Mouse (Mus musculus) right cerebral cortex, postnatal 36 days (tissue): ENCODE data around the gene Olfr763.
"Not testable (repeated sequence)": the region's sequence is repeated elsewhere in the genome, so short reads cannot be mapped to it uniquely, and the experiment has no call there.

Experiments
- DNase-seq, 2 experiments: peaks; one replicate each; pipeline ENCODE4 v3.0.0; 2022; ENCODE audit warnings: low spot score in 2 of 2, mixed read lengths in 1 of 2

Olfr763 gene

DNA sequence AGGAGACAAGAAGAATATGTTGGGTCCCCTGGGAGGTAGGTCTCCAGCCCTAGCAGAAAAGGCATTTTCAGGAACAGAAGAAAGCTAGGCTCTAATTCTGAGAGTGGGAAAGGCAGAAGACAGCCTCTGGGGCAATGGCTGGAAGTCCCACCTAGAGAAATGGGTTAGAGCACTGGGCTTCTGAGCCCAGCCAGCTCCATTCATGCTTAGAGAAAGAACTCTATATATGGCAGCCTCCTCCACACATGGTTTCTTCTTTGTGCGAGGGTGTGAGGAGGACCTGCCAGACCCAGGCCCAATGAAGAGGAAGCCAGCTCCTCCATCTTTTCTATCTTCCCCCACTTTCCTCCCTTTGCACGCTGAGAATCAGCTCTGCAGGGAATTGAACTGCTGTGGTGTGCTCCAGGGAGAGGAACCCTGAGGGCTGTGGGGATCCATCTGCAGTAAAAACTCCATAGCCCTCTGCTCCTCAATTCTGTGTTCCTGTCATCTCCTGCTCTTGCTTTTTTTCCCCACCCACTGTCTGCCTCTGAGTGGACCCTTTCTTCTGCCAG is at the start of gene Olfr763:
Gene Olfr763, plus strand, starts transcription at position 504 of the 554 bp plus-strand sequence.
- DNase-seq: no peak

GRCm38 (mm10) chr10:128964961-128965360 is 45.6 kb upstream of the Olfr763 start:
- no peak for DNase-seq

DNA sequence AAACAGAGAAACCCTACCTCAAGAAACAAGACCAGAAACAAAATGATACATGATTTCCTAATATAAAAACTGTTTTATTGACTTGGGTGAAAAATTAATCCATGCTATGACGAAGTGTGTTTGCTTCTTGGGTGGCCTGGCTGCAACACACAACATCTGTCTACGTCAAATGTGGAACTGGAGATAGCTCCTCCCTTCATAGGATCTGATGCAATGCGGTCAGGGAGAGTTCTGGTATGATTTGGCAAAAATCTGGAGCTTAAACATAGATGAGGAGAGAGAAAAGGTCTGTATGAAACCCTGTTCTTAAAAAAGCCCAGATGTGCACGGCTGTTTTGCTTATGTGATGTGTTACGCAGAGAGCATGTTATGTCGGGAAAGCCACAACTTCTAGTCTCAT is 44.7 kb upstream of the Olfr763 start:
- DNase-seq: no peak

- no peak for DNase-seq
These were observed 42.2 kb upstream of the Olfr763 start for GRCm38 (mm10) chr10:128968341-128968749.

GRCm38 (mm10) chr10:128970740-128971250 is 39.8 kb upstream of the Olfr763 start:
- no peak for DNase-seq

GRCm38 (mm10) chr10:128972841-128973240 is 37.8 kb upstream of the Olfr763 start:
- DNase-seq: no peak

DNA sequence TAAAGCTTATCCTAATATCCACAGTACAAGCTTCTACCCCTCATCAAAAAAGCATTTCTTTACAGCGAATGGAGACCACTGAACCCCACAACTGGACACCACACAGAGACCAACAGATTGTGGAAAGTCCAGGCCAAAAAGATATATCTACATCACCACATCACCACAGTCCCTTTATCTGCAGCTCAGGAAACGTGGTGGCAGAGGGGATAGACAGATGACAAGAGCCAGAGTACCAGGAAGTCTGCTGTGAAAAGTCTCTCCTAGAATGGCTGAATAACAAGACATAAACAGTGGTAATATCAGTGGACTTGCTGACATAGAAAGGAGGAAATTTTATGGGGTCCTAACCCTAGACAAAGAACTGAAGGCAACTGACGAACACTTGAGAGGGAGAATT is 34.2 kb upstream of the Olfr763 start:
- no peak for DNase-seq

GRCm38 (mm10) chr10:128977522-128978114 is 33.0 kb upstream of the Olfr763 start:
- peak; percentile 14 to 20 for DNase-seq

DNA sequence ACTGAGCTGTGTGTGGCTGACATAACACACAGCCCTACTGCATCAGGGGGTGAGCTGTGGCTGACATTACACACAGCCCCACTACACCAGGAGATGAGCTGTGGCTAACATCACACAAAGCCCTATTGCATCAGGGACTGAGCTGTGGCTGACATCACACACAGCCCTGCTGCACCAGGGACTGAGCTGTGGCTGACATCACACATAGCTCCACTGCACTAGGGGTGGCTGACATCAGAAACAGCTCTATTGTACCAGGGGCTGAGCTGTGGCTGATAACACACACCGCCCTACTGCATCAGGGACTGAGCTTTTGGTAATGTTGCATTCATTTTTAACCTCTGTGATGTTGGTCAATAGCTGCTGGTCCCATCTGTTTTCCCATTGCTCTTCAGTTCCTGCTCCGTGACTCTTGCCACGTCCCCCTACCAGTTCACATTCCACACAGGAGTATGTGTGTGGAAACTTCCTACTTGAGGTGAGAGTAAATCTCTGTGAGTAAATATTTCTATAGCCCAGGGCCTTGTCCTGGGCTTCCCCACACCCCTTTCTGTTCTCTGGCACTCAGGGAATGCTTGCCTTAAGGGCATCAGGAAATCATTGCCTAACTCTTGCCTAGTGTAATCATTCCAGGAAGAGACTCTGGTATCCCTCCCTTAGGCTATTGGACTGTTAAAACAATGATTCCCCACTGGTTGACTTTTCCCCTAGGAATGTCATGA is 29.8 kb upstream of the Olfr763 start:
- no peak for DNase-seq

DNA sequence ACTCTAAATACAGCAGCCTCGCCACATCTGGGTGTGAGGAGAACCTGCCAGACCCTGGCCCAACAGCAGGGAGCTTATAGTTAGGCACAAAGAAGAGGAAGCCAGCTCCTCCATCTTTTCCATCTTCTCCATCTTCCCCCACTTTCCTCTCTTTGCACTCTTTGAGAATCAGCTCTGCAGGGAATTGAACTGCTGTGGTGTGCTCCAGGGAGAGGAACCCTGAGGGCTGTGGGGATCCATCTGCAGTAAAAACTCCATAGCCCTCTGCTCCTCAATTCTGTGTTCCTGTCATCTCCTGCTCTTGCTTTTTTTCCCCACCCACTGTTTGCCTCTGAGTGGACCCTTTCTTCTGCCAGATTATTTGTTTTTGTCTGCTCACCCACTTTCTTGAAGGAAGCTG is 21.5 kb upstream of the Olfr763 start, which contains the start of gene Olfr9:
Gene Olfr9, plus strand, starts transcription at position 301 of the 400 bp plus-strand sequence.
- DNase-seq: not testable (repeated sequence)

GRCm38 (mm10) chr10:128990129-128990850 is 20.3 kb upstream of the Olfr763 start:
- not testable (repeated sequence) for DNase-seq

GRCm38 (mm10) chr10:128990994-128991393 is 19.6 kb upstream of the Olfr763 start:
- no peak for DNase-seq

DNA sequence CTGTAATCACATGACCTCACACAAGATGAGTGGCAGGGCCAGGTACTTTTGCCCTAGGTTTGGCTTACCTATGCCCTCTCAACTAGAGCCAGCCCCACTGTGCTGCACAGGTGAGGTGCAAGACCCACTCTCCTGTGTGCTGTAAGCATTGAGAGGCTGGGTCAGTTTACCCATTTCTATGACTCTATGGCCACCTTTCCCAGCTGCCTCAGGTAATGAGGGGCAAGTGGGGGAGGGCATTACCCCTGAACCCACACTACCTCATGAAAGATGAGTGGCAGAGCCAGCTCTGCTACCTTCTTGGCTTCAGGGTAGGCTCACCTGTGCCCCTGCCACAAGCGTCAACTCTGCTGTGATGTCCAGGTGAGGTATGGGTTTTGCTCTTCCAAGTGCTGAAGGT is 14.8 kb upstream of the Olfr763 start:
- no peak for DNase-seq

DNA sequence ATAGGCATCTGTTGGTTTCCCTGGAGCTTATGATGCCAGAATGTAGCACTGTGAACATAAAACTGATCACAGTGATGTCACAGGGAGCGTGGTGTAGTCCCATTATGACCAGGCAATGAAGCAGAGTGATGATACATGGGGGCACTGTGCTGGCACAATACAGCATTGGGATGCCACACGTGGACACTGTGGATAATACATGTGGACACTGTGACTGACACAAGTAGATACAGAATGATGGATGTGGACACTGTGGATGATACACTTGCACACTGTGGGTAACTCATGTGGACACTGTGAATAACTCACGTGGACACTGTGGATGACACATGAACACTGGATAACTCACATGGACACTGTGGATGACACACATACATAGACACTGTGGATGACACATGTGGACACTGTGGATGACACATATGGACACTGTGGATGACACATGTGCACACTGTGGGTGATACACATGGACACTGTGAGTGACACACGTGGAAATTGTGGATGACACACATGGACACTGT is 14.0 kb upstream of the Olfr763 start:
- no peak for DNase-seq

- DNase-seq: no peak
These were observed 6.3 kb upstream of the Olfr763 start for GRCm38 (mm10) chr10:129004032-129004920.

GRCm38 (mm10) chr10:129011511-129011910 is 920 bp downstream of the Olfr763 start:
- not testable (repeated sequence) for DNase-seq

- DNase-seq: no peak
These were observed 3.9 kb downstream of the Olfr763 start for GRCm38 (mm10) chr10:129014477-129014876.

GRCm38 (mm10) chr10:129023319-129023718 is 12.7 kb downstream of the Olfr763 start:
- DNase-seq: no peak

DNA sequence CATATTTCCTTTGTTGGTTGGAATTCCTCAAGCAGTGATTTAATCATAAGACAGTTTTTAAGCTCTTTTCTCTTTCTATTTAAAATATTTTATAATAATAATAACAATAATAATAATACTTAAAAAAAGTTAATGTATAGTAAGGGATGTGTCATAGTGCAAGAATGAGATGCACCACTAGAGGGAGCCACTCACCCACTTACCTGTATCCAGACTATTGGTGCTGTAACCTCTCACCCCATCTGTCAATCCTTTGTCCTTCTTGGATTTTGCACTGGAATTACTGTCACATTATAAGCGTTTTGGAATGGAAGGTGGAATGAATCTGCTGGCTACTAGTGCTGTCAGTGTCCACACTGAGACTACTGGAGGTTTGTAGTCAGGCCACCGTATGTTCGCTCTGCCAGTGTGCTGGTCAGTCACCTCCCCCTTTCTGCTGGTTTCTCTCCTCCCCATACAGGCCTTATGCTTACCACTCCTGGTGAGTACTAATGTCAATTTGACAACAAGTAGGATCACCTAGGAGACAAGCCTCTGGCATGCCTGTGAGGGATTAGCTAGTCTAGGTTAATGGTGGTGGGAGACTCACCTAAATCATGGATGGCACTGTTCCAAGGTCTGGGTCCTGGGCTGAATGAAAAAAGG is 15.5 kb downstream of the Olfr763 start:
- DNase-seq: no peak

- DNase-seq: no peak
These were observed 17.8 kb downstream of the Olfr763 start for GRCm38 (mm10) chr10:129028343-129028742.
